Mouse (Mus musculus): ENCODE measurements around the gene Luzp1.

The Luzp1 gene

DNA sequence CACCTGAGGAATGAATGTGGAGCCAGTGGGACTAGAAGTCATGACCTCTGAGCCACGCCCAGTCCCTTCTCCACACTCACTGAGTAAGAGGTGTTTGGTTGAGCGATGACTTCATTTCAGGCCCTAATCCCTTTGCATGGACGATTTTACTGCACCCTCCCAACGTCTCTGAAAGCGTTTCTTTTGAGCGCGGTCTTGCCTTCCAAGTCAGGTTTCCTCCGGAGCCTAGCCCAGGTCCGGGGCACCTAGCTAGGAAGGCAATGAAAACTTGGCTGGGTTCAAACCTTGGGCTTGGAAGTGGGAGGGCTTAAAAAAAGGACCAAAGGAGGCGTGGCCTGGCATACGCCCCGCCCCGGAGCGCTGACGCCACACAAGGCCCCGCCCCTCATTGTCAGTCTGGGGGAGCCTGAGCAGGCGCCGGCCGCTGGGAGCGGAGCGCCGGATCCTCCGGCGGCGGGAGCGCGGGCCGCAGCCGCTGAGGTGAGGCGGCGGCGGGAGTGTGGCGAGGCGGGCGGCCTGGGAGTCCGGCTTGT, at the start of gene Luzp1:
Gene Luzp1 (plus strand): TSS at position 391 of the 533 bp plus-strand sequence.
- DNase-seq: peak; percentile 95 to 98

DNA sequence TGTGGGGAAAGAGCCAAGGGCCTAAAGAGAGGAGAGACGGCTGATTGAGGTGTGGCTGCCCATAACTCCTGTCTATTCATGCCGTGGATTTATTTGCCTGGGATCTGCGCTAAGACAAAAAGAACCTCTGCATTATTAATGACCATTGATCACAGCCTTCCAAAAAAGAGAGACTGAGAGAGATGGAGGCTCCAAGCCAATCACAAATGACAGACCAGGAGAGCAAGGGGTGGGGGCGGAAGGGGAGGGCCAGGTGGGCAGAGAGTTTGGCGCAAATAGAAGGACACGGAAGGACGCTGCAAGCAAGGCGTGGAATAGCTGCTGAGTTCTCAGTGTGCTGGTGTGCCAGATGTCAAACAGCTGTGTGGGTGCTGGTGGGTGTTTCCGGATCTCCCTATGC, 46.3 kb upstream of the Luzp1 start, which contains the start of gene Htr1d:
Gene Htr1d (plus strand): TSS at position 301 of the 400 bp plus-strand sequence.
- no peak for DNase-seq

DNA sequence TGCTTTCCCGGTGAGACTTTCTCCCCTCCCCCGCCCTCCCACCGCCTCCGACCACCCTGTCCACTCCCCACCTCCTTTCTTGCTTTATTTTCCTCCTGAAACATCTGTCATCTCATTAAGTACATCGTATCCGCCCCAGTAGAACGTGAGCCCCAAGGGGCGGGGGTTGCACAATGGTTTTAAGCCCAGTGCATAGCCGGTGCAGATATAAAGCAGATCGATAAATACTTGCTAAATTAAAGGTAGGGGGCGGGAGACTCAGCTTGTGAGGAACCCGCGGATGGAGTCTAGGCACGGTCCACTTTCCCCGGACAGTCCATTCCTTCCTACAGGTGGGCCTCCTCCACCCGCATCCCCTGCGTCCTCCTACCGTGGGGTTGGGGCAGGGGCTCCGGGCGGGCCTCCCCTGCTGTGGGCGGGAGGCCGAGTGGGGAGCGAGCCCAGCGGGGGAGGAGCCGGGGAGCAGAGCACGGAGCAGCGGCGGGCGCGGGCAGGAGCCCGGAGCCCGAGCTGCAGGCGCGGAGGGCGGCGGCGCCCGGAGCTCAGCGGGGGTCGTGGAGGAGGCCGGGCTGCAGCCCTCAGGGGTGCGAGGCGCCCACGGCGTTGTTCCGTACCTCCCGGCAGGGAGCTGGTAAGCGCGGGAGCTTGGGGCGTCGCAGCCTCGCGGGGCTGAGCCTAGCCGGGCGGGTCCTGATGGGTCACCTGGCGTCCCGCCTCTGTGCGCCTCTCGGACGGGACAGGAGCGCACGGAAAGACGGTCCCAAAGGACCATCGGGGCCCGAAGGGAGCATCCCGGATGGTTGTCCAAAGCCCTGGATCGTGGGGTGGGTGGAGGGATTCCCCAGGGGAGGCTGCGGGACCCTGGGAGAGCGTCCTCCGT, 45.2 kb upstream of the Luzp1 start:
- DNase-seq: peak; percentile 5 to 15

DNA sequence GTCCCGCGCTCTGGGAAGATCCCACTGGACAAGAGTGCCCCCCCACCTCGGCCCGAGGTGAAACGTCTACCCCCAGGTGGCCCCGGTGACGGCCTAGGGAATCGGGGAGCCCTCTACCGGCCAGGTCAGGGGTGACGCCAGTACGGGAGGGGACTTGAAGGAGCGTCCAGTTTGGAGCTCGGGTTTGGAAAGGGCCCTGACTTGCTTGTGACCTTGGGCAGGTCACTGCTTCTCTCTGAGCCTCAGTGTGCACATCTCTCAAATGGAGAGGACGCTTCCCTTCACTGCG, 44.6 kb upstream of the Luzp1 start:
- peak; percentile 49 to 71 for DNase-seq

DNA sequence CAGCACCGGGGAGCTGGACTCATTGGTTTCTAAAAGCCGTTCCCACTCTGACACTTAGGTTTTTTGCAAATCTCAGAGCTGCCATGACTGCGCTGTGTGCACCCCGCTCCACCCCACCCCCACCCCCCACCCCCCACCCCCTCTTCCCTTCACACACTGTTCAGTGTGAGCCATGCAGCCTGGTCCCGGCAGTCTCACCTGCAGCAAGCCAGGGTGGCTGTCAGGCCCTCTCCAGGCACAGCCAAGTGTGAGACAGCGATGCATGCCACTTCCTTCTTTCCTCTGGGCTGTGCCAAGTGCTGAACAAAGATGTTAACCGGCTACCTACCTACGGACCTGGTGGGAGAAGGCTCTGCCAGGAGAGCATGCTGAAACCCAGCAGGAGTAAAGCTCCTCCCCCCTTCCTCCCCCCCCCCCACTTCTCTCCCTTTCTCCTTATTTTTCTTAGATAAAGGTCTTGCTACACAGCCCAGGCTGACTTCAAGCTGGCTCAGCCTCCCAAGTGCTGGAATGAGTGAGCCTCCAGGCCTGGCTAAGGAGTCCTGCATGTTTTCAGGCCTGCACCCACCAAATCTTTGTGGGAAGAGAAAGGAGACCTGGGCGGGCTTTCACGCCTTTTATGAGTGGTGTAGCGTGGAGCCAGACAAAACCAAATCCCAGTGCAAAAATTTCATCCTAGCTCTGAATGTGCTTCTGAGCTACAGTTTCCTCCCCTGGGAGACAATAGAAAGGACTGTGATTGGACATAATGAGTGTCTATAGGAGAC, 38.8 kb upstream of the Luzp1 start:
- DNase-seq: peak; percentile 9 to 17

DNA sequence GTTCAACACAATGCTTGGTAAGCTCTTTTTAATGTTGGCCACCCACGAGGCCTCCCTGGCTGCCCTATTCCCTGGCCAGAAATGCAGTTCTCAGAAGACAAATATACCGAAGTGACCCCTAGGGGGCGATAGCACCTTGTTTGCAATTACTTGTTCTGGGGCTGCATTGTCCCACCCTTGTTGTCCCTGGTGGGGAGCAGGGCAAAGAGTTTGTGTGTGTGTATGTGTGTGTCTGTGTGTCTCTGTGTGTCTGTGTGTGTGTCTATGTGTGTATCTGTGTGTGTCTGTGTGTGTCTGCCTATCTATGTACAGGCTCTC, 38.2 kb upstream of the Luzp1 start:
- peak; percentile 73 to 84 for DNase-seq

DNA sequence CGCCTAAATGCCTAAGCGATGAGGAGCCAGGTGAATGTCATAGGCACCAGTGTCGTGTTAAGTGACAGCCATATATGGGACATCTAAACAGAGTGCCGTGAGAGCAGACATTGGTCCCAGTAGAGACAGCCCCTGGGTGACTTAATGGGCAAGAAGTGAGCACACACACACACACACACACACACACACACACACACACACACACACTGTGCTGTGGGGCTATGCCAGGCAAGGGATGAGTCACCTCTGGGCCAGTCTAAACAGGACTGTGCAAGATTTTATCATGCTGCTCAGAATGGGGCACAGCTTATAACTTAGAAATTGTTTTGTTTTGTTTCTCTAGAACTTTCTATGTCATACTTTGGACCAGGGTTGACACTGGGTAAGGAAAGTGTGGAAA, 35.5 kb upstream of the Luzp1 start:
- DNase-seq: no peak

DNA sequence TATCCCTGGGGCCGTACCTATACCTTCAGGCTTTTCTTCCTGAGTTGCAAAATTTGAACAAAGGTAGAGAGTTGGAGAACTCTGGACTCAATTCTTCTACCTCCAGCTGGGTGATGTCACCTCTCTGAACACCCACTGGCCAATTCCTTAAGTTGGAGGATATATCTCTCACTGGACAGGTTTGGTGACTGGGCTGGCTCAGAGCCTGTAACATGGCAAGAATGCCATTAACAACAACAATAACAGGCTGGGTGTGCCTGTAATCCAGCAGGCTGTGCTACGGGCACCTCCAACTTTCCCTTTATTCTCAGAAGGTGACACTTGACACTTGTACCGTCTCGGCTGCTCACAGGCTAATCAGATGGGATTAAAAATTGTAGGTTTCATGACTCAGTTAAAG, 30.5 kb upstream of the Luzp1 start:
- DNase-seq: no peak

DNA sequence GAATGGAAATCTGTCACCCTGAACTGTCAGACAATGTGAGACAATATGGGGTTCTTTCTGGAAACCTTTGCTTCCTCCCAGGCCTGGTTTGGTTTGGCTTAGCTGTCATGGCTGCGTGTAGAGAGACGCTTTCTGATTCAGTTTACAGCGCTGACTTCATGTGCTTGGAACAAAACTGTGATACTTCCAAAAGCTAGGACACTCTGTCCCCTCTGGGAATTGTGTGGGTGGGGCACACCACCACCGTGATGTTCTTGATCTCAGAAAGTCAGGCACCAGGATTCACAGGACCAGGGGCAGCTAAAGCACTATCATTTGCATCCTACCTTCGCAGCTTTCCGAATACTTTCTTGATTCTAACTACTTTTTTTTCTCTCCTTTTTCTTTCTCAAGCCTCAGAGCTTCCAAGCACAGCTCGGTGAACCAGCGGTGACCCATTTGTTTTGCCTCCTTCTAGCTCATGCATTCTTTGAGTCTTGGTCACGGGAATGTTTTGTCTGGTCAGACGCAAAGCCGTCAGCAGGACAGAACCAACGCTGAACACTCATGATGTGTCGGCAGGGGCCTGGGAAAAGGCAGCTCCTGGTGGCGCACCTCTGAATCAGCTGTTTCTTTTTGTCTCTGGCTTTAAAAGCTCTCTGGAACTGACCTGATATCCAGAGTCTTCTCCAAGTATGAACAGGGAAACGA, 28.1 kb upstream of the Luzp1 start:
- DNase-seq: no peak

DNA sequence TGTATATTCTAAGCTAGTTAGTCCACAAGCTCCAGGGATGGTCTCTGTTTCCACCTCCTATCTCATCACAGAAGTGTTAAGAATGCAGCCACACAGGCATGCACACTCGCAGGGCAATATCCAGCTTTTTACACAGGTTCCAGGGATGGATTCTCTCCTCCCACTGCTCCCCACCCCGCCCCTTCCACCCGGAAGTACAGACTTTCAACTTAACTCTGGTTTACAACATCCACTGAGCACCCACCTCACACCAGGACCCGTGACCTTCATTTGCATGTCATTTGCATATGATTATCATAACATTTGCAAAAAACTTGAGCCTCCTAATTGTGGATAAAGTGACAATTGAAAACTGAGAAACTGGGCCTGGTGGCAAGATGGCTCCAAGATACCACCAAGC, 25.0 kb upstream of the Luzp1 start:
- no peak for DNase-seq

DNA sequence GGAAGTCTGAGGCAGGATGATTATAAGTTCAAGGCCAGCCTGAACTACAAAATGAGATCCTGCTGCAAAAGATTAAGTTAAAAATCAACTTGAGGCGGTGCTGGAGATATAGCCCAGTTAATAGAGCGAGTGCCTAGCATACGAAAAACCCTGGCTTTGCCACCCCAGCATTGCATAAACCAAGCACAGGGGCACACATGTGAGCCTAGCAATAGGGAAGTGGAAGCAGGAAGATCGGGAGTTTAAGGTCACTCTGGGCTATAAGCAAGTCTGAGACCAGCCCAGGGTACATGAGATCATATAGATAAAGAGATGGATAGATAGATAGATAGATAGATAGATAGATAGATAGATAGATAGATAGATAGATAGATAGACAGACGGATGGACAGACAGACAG, 19.8 kb upstream of the Luzp1 start:
- no peak for DNase-seq

DNA sequence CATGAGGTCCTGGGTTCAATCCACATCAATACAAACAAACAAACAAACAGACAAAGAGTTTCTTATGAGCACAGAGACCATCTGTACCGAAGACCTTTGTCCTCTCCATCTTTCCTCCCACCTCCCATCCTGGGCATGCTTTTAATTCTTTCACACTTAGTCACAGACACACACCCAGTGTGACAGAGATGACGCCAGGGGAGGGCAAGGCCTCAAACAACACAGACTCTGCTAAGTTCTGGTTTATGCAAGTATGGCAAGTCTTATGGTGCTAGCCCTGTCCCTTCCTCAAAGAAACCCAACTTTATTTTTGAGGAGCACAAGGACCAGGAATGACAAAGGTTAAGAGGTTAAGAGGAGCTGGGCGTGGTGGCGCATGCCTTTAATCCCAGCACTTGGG, 19.3 kb upstream of the Luzp1 start:
- DNase-seq: no peak

DNA sequence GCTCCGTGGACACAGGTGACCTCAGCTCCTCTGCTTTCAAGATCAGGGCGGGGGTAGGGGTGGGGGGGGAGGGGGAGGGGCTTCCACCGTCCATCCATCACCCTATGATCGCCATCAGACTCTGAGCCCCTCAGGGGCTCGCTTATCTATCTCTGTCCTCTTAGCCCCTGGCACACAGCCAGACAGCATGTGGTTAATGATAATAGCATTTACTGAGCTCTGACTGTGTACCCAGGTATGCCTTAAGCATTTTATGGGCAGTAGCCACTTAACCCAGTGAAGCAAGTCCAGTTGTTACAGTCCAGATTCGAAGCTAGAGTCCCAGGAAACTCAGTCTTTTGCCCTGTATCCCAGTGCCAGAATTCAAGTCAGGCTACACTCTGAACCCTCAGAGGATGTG, 18.0 kb upstream of the Luzp1 start:
- DNase-seq: peak in 1 of 2 experiments; percentile 27

DNA sequence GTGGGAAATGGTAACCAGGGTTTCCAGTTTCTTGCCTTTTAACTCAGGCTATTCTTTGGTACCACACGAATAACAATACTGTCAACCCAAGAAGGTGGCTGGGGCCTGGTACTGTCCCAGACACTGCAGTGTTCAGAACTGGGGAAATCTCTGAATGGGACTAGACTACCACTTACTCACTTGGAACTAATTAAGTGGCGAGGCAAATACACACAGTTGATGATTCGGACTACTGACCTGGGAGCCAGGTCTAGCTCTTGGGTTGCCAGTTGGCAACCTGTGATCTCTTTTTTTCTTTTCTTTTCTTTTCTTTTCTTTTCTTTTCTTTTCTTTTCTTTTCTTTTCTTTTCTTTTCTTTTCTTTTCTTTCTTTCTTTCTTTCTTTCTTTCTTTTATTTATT, 17.3 kb upstream of the Luzp1 start:
- no peak for DNase-seq

DNA sequence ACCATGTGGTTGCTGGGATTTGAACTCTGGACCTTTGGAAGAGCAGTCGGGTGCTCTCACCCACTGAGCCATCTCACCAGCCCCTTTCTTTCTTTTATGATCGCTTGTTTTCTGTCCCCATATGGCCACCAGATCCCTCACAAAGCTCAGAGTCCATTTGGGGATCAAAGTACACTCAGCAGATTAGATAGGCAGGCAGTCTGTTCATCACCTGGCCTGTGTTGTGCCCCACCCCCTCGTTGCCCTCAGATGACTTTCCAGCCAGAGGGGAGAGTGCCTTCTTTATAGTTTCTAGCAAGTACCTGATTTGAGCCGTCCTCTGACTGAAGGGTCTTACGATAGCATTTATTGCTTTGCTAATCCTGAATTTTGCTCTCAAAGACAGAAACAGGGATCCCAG, 16.8 kb upstream of the Luzp1 start:
- DNase-seq: no peak

DNA sequence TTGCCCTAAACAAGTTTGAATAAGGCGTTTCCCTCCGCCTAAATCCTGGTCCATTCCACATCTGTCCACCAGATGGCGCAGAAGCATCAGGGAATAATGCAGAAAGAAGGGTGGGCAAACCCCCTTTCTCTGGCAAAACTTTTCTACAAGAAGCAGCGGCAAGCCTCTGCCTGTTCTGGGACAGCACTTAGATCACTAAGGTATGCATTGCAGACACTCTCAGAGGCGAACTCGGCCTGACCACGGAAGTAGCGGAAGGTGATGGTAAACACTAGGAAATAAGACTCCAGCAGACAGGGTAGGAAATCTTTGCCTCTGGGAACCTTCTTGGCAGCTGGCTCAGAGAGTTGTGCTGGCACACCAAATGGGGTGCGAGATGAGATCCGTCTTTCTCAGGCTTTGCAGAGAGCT, 14.7 kb upstream of the Luzp1 start:
- DNase-seq: peak; percentile 84 to 90

DNA sequence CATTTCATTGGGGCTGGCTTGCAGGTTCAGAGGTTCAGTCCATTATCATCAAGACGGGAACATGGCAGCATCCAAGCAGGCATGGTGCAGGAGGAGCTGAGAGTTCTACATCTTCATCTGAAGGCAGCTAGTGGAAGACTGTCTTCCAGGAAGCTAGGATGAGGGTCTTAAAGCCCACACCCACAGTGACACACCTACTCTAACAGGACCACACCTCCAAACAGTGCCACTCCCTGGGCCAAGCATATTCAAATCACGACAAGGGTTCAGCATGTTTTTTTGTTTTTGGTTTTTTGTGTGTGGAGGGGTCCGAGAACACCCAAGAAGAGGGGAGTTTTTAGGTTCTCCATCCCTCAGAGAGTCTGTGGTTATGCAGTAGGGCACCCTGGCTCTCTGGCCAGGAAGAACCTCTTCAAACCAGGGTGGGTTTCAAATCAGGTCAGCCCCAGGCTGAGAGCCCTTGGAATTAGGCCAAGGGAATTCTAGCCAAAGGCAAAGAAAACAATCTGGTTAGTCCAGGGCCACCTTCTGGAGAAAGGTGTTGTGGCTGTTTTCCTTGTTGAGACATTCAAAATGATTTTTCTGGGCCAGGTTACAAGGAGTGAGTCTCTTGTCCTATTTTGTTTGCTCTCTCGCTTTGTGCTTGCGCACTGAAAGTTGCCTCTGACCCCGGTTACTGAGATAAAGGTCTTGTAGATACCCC, 12.9 kb upstream of the Luzp1 start:
- peak; percentile 46 to 49 for DNase-seq

DNA sequence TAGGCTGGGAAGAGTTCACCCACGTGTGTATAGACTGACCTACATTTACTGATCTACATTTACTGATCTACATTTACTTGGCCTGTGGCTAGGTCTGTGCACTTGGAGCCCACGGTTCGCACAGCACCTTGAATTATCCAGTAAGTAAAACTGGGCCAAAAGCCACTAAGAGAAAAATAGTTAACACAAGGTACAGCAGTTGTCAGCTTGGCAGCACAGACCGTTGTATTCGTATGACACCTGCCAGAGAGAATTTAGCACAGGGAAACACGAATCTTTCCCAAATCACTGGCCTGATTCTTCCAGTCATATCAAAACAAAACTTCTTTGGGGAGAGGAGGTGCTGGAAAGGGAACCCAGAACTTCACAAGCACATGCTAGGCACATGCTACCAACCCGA, 11.3 kb upstream of the Luzp1 start:
- no peak for DNase-seq

DNA sequence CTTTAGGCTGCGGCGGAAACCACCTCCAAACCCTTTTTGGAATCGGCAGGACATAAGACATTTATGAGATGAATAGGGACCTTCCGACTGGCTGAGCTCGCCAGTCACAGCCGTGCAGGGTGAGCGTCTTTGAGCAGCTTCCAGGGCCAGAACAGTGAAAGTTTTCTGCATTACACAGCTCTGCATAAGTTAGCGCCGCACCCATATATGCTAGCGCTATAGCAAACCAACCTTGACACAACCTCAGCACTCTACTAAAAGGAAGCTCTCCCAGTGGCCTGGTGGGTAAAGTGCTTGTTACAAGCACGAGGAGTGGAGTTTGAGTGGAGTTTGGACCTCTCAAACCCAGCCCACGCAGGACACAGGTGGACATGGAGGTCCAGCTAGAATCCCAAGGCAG, 10.4 kb upstream of the Luzp1 start:
- no peak for DNase-seq

DNA sequence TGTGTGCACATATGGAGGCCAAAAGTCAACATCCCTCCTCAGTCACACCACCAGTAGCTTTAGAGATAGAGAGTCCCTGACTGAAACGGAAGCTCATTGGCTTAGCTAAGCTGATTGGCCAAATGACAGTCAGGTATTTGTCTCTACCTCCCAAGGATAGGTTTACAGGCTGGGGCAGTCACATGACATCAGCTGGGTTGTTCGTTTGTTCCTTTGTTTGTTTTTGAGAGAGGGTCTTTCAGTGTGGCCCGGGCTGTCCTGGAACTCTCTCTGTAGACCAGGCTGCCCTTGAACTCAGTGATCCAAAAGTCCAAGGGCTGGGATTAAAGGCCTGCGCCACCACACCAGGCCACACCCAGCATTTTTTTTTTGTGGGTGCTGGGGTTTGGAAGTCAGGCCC, 8.4 kb upstream of the Luzp1 start:
- no peak for DNase-seq

DNA sequence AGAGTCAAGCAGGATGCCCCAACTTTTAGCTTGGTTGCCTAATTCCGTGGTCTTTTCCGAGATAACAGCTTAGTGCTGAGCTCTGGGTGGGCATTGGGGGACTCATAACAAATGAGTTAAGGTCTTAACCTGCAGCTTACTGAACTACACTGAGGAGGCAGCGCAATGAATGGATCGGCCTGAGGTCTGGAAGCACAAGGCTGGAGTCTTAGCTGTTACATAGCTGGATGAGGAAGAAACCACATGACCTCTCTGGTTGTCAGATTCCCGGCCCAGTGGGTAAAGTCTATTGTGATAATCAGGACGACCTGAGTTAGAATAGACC, 7.8 kb upstream of the Luzp1 start:
- DNase-seq: no peak

DNA sequence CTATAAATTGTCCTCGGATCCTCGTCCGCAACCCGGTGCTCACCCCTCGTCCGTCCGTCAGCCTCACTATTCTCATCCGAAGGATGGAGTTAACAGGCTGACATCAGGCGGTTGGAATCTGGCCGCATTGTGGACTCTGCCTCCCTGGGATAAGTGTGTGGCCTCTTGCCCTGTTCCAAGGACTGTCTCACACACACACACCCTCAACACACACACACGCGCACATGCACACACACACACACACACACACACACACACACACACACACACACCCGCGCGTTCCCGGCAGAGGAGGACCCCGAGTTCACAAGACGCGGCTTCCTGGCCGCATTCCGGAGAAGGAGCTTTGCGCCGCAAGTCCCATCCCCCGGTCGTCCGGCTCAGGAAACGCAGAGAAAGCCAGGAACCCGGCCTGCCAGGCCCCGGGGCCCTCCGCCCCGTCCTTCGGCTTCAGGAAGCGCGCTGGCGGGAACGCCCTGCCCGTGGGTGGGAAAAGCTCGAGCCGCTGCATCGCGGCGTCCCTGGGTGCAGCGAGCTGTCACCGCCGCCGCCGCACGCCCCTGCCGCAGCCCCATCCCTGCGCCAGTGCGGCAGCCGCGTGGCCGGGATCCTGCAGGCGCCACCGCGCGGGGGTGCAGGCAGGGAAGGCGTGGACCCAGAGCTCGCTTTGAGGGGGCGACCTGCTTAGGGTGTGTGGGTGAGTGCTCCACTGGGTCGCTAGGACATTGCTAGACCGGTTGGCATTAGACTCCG, 7.3 kb upstream of the Luzp1 start, which contains the start of gene 6030445D17Rik:
Gene 6030445D17Rik (plus strand): TSS at position 165 of the 753 bp plus-strand sequence.
- peak; percentile 76 for DNase-seq
